Mouse (Mus musculus): ENCODE results near the gene Cep85l.

Cep85l gene

GRCm38 (mm10) chr10:53342166-53342728 is 37.5 kb downstream of the Cep85l start:
- no peak for DNase-seq (ENCODE audit: inconsistent age in 2 of 2, low spot score in 1 of 2)

GRCm38 (mm10) chr10:53341288-53341965 is 38.3 kb downstream of the Cep85l start:
- peak in 1 of 2 experiments; percentile 51 for DNase-seq (ENCODE audit: inconsistent age in 2 of 2, low spot score in 1 of 2)

- DNase-seq (ENCODE audit: inconsistent age in 2 of 2, low spot score in 1 of 2): no peak
Observed at GRCm38 (mm10) chr10:53339045-53339444, 40.7 kb downstream of the Cep85l start.

- DNase-seq (ENCODE audit: inconsistent age in 2 of 2, low spot score in 1 of 2): no peak
Observed at GRCm38 (mm10) chr10:53337162-53337923, 42.4 kb downstream of the Cep85l start, which contains the start of gene Pln. Gene Pln (plus strand): TSS chr10:53337667.

GRCm38 (mm10) chr10:53335974-53336373 is 43.8 kb downstream of the Cep85l start:
- no peak for DNase-seq (ENCODE audit: inconsistent age in 2 of 2, low spot score in 1 of 2)

- no peak for DNase-seq (ENCODE audit: inconsistent age in 2 of 2, low spot score in 1 of 2)
Observed at GRCm38 (mm10) chr10:53335266-53335665, 44.5 kb downstream of the Cep85l start.

- no peak for DNase-seq (ENCODE audit: inconsistent age in 2 of 2, low spot score in 1 of 2)
Observed at GRCm38 (mm10) chr10:53332752-53333151, 47.0 kb downstream of the Cep85l start.

GRCm38 (mm10) chr10:53329257-53329656 is 50.5 kb downstream of the Cep85l start:
- DNase-seq (ENCODE audit: inconsistent age in 2 of 2, low spot score in 1 of 2): no peak

GRCm38 (mm10) chr10:53326367-53326766 is 53.4 kb downstream of the Cep85l start:
- no peak for DNase-seq (ENCODE audit: inconsistent age in 2 of 2, low spot score in 1 of 2)

- peak in 1 of 2 experiments; percentile 43 for DNase-seq (ENCODE audit: inconsistent age in 2 of 2, low spot score in 1 of 2)
Observed at GRCm38 (mm10) chr10:53324663-53325062, 55.1 kb downstream of the Cep85l start.

GRCm38 (mm10) chr10:53323367-53323766 is 56.4 kb downstream of the Cep85l start:
- no peak for DNase-seq (ENCODE audit: inconsistent age in 2 of 2, low spot score in 1 of 2)

- DNase-seq (ENCODE audit: inconsistent age in 2 of 2, low spot score in 1 of 2): no peak
Observed at GRCm38 (mm10) chr10:53306674-53307073, 73.1 kb downstream of the Cep85l start.

GRCm38 (mm10) chr10:53305867-53306266 is 73.9 kb downstream of the Cep85l start:
- DNase-seq (ENCODE audit: inconsistent age in 2 of 2, low spot score in 1 of 2): peak in 1 of 2 experiments; percentile 44

- DNase-seq (ENCODE audit: inconsistent age in 2 of 2, low spot score in 1 of 2): no peak
Observed at GRCm38 (mm10) chr10:53285147-53285546, 94.6 kb downstream of the Cep85l start.

GRCm38 (mm10) chr10:53272228-53272627 is 107.5 kb downstream of the Cep85l start:
- no peak for DNase-seq (ENCODE audit: inconsistent age in 2 of 2, low spot score in 1 of 2)

- DNase-seq (ENCODE audit: inconsistent age in 2 of 2, low spot score in 1 of 2): no peak
Observed at GRCm38 (mm10) chr10:53262021-53262420, 117.7 kb downstream of the Cep85l start.

GRCm38 (mm10) chr10:53235381-53235780 is 144.4 kb downstream of the Cep85l start:
- DNase-seq (ENCODE audit: inconsistent age in 2 of 2, low spot score in 1 of 2): no peak

- no peak for DNase-seq (ENCODE audit: inconsistent age in 2 of 2, low spot score in 1 of 2)
Observed at GRCm38 (mm10) chr10:53234683-53235082, 145.1 kb downstream of the Cep85l start.

- no peak for DNase-seq (ENCODE audit: inconsistent age in 2 of 2, low spot score in 1 of 2)
Observed at GRCm38 (mm10) chr10:53234086-53234613, 145.6 kb downstream of the Cep85l start.

- DNase-seq (ENCODE audit: inconsistent age in 2 of 2, low spot score in 1 of 2): no peak
Observed at GRCm38 (mm10) chr10:53230809-53231208, 148.9 kb downstream of the Cep85l start.

- DNase-seq (ENCODE audit: inconsistent age in 2 of 2, low spot score in 1 of 2): no peak
Observed at GRCm38 (mm10) chr10:53229190-53229589, 150.6 kb downstream of the Cep85l start.
